Mouse (Mus musculus) activated CD4-positive, CD25-positive, alpha-beta regulatory T cell (primary cell): ENCODE data around the gene Gm20708. TPM values are rescaled to one million over a fixed set of nuclear protein-coding genes. Genes with fewer than 3 reads are reported as not detected.

ENCODE experiments used
- polyA plus RNA-seq, 2 experiments: library from polyadenylated mRNA; unstranded; fragments of 100-300 nt; shearing (Covaris generic); gene quantifications; one replicate each; pipeline ENCODE4 v1.2.1; 2017

The Gm20708 gene
- 1 to 10 TPM; 3.5 to 5.7 TPM for polyA plus RNA-seq

DNA sequence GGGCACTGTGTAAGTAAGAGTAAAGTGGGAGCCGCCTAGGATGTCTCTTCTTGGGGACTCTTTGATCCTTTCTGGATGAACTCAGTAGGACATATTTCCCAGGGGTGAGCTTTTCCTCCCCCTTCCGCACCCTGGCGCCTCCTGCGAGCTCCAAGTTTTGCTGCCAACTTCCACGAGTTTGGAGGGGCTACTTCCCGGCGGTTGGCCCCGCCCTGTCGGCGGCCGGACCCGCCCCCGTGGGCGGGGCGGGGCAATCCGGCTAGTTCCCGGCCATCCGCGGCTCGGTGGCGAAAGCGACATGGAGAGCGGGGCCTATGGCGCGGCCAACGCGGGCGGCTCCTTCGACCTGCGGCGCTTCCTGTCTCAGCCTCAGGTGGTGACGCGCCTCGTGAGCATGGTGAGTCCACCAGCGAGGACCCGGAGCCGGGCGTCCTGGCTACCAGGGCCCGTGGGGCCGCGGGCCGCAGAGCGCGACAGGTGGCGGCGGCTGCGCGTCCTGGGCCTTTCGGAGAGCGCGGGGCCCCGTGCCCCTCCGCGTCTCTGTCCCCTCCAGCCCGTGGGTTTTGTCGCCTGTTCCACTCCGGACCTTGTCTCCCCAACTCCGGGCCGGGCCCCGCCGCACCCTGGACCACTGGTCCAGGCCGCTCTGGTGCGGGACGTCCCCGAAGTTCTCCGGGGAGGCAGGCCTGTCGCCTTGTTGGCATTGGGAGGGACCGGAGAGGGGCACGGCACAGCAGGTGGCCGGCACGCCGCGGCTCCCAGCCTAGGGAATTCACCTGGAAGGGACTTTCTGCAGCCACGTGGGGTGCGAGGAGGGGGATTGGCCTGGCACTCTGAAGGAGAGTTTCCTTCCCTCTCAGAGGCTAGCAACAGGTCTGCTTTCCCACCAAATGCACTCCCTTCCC, at the start of gene Gm20708, which contains the start of gene Syngr2:
TSS of gene Gm20708 (plus strand) at position 262 of the 905 bp plus-strand sequence.
TSS of gene Syngr2 (plus strand) at position 262 of the 905 bp plus-strand sequence.

DNA sequence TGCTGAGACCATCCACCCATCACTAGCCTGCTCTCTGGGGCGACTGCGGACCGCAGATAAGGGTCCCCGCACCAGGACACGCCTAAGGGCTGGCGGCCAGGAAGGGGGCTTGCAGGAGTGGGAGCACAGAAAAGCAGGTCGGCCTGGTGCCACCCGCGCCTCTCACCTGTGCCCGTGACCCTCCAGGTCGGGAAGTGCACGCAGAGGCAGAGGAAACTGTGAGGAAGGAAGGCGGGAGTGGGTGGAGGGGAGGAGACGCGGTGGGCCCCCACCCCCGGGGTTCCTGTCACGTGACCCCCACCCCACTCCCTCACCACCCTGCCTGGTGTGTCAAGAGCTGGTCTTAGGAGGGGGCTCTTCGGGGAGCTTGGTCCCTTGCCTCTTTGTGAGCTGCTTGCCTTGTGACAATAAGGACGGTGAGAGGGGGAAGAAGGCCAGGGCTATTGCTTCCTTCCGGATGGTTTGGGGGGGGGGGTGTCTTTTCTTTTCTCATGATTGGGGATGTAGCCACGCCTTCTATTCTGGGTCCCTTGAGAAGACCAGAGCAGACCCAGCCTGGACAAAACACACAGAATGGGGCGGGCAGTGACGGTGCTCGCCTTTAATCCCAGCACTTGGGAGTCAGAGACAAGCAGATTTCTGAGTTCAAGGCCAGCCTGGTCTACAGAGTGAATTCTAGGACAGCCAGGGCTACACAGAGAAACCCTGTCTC, 27.3 kb upstream of the Gm20708 start, which contains the start of the genes Tmc8 and Tmc6:
TSS of gene Tmc8 (plus strand) at position 84 of the 712 bp plus-strand sequence.
TSS of gene Tmc6 (minus strand) at position 206 of the 712 bp plus-strand sequence.

DNA sequence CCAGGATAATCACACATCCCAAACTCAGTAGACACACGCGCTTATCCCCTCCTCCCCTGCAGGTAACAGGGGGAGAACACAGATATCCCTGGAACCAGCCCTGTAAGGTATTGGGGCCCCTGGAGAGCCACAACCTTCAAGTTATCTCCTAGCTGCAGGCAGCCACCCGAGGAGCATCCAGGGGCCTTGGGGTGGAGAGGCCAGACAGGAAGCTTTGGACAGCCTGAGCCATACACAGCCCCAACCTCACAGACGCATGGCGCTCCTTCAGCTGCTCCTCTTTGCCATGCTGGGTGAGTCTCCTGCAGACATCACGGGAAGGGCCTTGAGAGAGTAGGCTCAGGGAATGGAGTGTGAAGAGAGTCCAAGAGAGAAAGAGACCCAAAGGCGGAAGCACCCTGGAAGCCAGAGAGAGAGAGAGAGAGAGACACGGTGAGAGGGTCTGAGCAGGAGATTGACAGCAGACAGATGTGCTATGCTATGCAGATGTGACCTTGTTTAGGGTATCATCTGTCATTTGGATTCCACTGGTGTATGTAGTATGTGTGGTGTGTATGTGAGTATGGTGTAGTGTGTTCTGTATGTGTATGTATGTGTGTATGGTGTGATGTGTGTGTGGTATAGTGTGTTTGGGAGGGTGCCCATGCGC, 11.8 kb upstream of the Gm20708 start, which contains the start of gene 6030468B19Rik:
TSS of gene 6030468B19Rik (plus strand) at position 150 of the 649 bp plus-strand sequence.

DNA sequence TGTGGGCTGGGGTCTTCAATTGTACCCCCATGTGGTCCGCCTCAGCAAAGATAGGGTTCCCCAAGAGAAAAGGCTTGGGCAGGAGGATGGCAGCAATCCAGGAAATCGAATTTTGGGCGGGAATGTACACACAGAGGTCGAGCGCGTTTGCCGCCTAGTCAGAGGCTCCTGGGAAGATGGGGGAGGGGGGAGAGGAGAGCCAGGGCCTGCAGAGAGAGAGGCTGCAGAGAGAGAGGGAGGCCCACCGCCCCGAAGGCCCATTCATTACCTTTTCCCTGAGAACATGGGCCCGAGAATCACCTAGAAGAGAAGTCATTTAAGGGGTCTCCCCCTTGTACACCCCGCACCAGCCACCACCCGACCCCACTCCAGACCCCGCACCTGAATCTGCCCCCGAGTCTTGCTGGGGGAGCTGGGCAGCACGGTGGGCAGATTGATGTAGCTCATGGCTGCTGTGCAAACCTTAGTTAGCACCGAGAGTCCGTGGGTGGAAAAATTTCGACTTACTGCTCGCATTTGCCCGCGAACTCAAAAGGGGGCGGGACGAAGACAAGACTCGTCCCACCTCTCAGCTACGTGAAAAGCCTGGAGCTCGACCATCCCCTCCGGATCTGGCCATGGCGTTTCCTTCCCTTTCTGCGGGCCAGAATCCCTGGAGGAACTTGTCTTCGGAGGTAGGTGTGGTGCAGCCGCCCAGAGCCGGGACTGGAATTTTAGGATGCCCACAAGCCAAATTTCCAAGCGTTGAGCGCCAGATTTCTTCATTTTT, 16.0 kb downstream of the Gm20708 start, which contains the start of the genes Afmid and Tk1:
TSS of gene Afmid (plus strand) at position 592 of the 769 bp plus-strand sequence.
TSS of gene Tk1 (minus strand) at position 760 of the 769 bp plus-strand sequence.

DNA sequence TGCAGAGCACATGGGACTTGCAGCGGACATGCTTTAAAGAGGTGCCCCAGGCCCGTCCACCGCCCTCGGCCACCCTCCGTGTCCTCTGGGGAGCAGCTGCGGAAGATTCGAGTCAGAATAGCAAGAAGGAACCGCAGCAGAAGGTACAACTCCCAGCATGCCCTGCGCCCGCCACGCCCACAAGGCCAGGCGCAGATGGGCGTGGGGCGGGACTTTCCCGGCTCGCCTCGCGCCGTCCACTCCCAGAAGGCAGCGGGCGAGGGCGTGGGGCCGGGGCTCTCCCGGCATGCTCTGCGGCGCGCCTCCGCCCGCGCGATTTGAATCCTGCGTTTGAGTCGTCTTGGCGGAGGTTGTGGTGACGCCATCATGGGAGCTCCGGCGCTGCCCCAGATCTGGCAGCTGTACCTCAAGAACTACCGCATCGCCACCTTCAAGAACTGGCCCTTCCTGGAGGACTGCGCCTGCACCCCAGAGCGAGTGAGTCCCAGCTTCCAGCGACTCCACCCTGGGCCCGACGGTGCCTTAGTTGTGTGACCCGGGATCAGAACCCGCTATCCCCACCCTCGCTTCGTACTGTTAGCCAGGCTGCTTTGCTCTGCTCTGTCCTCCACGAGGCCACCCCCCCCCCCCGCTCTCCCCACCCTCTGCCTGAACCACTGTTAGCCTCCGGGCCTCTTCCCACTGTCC, 39.7 kb downstream of the Gm20708 start, which contains the start of gene Birc5:
TSS of gene Birc5 (plus strand) at position 267 of the 687 bp plus-strand sequence.

DNA sequence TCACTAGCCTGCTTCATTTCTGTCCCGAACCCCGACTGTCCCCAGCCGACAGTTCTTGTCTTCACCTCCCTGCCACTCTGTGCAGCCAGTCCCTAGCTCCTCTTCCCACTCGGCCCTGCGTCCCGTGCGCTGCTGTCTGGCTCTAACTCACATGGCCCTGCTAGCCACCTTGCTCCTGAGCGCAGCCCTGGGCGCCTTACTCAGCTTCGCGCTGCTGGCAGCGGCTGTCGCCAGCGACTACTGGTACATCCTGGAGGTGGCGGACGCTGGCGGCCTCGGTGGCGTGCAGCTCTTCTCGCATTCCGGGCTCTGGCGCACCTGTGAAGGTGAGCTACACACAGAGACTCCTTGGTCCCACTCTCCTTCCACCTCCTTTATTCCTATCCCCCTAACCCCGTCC, 51.1 kb downstream of the Gm20708 start, which contains the start of gene Tmem235:
TSS of gene Tmem235 (plus strand) at position 152 of the 400 bp plus-strand sequence.

DNA sequence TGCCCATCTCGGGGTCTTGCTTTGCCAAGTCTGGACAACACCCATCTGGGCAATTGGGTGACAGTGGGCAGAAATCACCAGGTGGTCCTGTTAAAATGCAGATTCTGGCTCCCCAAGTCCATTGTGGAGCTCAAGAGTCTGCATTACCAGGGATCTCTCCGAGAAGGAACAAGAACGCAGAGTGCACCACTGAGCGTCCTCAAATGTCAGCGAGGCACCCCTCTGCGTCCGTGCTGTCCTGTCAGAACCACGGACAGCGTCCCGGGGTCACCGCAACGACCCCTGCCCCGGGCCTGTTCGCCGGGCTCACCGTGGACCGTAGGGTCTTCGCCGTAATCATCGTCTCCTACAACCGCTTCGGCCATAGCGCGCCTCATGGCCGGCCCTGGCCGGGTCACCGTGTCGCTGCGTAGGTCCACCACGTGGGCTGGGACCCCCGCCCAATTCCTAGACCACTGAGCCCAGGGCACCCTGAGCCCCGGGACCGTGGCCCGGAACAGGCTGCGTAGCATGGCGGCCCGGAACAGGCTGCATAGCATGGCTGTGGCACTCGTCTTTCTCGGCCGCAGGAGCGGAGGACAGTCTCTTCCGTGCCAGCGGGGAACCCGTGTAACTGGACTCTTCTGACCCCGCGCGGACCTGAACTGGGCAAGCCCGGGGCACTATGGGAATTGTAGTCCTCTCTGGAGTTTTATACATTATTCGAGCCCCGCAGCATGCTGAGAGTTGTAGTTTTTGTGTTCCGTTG, 63.6 kb downstream of the Gm20708 start, which contains the start of gene Tha1:
TSS of gene Tha1 (minus strand) at position 621 of the 748 bp plus-strand sequence.

Other genes with a start within 250 kb of the Gm20708 start
- gene Tnrc6c, start 155.4 kb upstream of the Gm20708 start, polyA plus RNA-seq: 10 to 100 TPM; 16.1 to 17.2 TPM
- gene Tmc8, start 27.6 kb upstream of the Gm20708 start, polyA plus RNA-seq: 100 to 1,000 TPM in 1 of 2 experiments, 10 to 100 TPM in 1; 97.1 to 135 TPM
- 100 to 1,000 TPM; 128 to 131 TPM for gene Tmc6, start 27.5 kb upstream of the Gm20708 start, polyA plus RNA-seq
- gene 6030468B19Rik, start 12.0 kb upstream of the Gm20708 start, polyA plus RNA-seq: under 1 TPM in 1 of 2 experiments, not detected in 1; 0.95 TPM
- 100 to 1,000 TPM; 131 to 228 TPM for gene Syngr2, start within 50 bp of the Gm20708 start, polyA plus RNA-seq
- 10 to 100 TPM; 23.0 to 29.6 TPM for gene Afmid, start 16.3 kb downstream of the Gm20708 start, polyA plus RNA-seq
- 10 to 100 TPM; 38.0 to 54.6 TPM for gene Tk1, start 16.4 kb downstream of the Gm20708 start, polyA plus RNA-seq
- gene Birc5, start 39.6 kb downstream of the Gm20708 start, polyA plus RNA-seq: 10 to 100 TPM; 53.7 to 55.0 TPM
- not detected for gene Tmem235, start 51.1 kb downstream of the Gm20708 start, polyA plus RNA-seq
- 10 to 100 TPM; 19.9 to 20.7 TPM for gene Tha1, start 63.8 kb downstream of the Gm20708 start, polyA plus RNA-seq
- gene Socs3, start 160.4 kb downstream of the Gm20708 start, polyA plus RNA-seq: 100 to 1,000 TPM; 141 to 210 TPM
- gene Pgs1, start 176.6 kb downstream of the Gm20708 start, polyA plus RNA-seq: 10 to 100 TPM; 53.7 to 54.0 TPM